31 mouse cellular contexts compared by ENCODE assay signal in the genomic region with DNA sequence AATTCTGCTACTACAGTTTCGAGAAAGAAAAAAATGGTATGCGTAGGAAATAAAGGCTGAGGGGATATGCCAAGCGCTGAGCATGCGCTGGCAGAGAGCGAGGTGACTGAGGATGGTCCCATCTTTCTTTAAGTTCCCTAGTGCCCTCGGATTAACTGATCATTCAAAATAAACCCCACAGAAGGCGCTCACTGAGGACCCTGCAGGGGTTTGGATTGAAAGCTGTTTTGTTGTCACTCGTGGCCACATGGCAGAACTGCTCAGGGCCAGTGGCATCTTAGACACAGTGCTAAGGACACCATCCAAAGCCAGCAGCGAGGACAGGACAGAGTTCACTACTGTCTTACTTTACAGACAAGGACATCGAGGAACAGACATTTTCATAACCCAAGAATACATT.
"Had no signal": no experiment of that assay in that cellular context is flagged by ENCODE, and none has a peak within 500 bp of the region (broad histone marks: within the 10 kb centered on the region; RNA-seq: fewer than 3 reads in every experiment).

No protein-coding gene starts in this region.

- DNase-seq: left cerebral cortex, postnatal 4 days; liver; liver, embryonic 13.5 days; liver, postnatal 0 days; lung, adult 18-20 months; lung, adult 2 months; lung, embryonic 14.5 days; lung, postnatal 10 days; lung, postnatal 14 days; lung, postnatal 36 days; lung, postnatal 4 days; midbrain, embryonic 14.5 days had no signal

- H3K4me3 ChIP-seq: limb, embryonic 10.5 days; limb, embryonic 12.5 days; limb, embryonic 13.5 days; limb, embryonic 15.5 days; liver, embryonic 12.5 days; liver, embryonic 13.5 days; liver, embryonic 15.5 days; lung, embryonic 15.5 days; megakaryocyte, embryonic 14.5 days; midbrain, embryonic 10.5 days; midbrain, embryonic 12.5 days; midbrain, embryonic 13.5 days; midbrain, embryonic 15.5 days; myocyte had no signal

- H3K27ac ChIP-seq: limb, embryonic 10.5 days; limb, embryonic 12.5 days; limb, embryonic 13.5 days; limb, embryonic 15.5 days; liver, embryonic 12.5 days; liver, embryonic 13.5 days; liver, embryonic 14.5 days; liver, embryonic 15.5 days; lung, embryonic 15.5 days; macrophage; midbrain, embryonic 10.5 days; midbrain, embryonic 12.5 days; midbrain, embryonic 13.5 days; midbrain, embryonic 15.5 days had no signal

- H3K9ac ChIP-seq: limb, embryonic 12.5 days; limb, embryonic 13.5 days; limb, embryonic 15.5 days; liver, embryonic 12.5 days; liver, embryonic 13.5 days; liver, embryonic 14.5 days; liver, embryonic 15.5 days; liver, postnatal 0 days; lung, embryonic 14.5 days; lung, embryonic 15.5 days; midbrain, embryonic 12.5 days; midbrain, embryonic 13.5 days; midbrain, embryonic 15.5 days had no signal

- H3K27me3 ChIP-seq: limb, embryonic 12.5 days; limb, embryonic 13.5 days; limb, embryonic 15.5 days; liver, embryonic 12.5 days; liver, embryonic 13.5 days; liver, embryonic 15.5 days; lung, embryonic 15.5 days; megakaryocyte, embryonic 14.5 days; midbrain, embryonic 12.5 days; midbrain, embryonic 13.5 days; midbrain, embryonic 15.5 days had no signal

- H3K4me2 ChIP-seq: limb, embryonic 12.5 days; limb, embryonic 13.5 days; limb, embryonic 15.5 days; liver, embryonic 11.5 days; liver, embryonic 12.5 days; liver, embryonic 13.5 days; liver, embryonic 15.5 days; lung, embryonic 14.5 days; lung, embryonic 15.5 days; midbrain, embryonic 11.5 days; midbrain, embryonic 12.5 days; midbrain, embryonic 13.5 days; midbrain, embryonic 15.5 days had no signal

- H3K4me1 ChIP-seq: limb, embryonic 10.5 days; limb, embryonic 12.5 days; limb, embryonic 13.5 days; limb, embryonic 15.5 days; liver, embryonic 12.5 days; liver, embryonic 13.5 days; liver, embryonic 15.5 days; lung, embryonic 15.5 days; midbrain, embryonic 10.5 days; midbrain, embryonic 12.5 days; midbrain, embryonic 13.5 days; midbrain, embryonic 15.5 days had no signal

- H3K9me3 ChIP-seq: limb, embryonic 10.5 days; limb, embryonic 12.5 days; limb, embryonic 13.5 days; limb, embryonic 15.5 days; liver, embryonic 12.5 days; liver, embryonic 13.5 days; liver, embryonic 15.5 days; lung, embryonic 15.5 days; megakaryocyte, embryonic 14.5 days; midbrain, embryonic 10.5 days; midbrain, embryonic 12.5 days; midbrain, embryonic 13.5 days; midbrain, embryonic 15.5 days had no signal

- ATAC-seq: liver, embryonic 12.5 days; liver, postnatal 0 days; lung, postnatal 0 days; midbrain, embryonic 13.5 days; midbrain, embryonic 15.5 days; midbrain, embryonic 16.5 days had no signal
